18 mouse cellular contexts compared by ENCODE assay signal in the genomic region with DNA sequence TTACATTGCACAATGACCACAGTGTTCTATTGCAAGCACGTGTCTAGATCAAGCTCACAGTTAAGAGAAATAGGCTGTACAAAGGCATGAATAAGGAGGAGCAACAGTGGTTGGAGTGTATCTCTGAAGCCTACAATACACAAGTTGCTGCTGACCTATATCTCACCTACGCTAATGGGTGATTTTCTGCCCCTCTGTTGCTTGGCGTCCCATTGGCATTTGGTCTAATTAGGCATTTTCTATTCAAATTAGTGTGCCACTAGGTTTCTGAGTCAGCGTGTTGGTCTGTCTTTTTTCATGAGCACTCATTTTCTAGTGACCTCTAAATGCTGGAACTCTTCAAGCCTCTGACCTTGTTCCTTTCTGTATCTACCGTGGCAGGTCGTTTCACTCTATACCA.
"Had no signal": no experiment of that assay in that cellular context is flagged by ENCODE, and none has a peak within 500 bp of the region (broad histone marks: within the 10 kb centered on the region; RNA-seq: fewer than 3 reads in every experiment).

No protein-coding gene starts in this region.

- H3K9ac ChIP-seq: limb, embryonic 12.5 days; liver, embryonic 13.5 days; liver, postnatal 0 days; lung, embryonic 15.5 days; midbrain, embryonic 12.5 days; neural tube, embryonic 15.5 days had no signal

- H3K4me1 ChIP-seq: limb, embryonic 12.5 days; liver, embryonic 13.5 days; lung, embryonic 15.5 days; megakaryocyte, embryonic 14.5 days; midbrain, embryonic 12.5 days had no signal

- H3K27me3 ChIP-seq: limb, embryonic 12.5 days; liver, embryonic 13.5 days; lung, embryonic 15.5 days; megakaryocyte, embryonic 14.5 days; midbrain, embryonic 12.5 days; neural tube, embryonic 15.5 days had no signal

- H3K9me3 ChIP-seq: limb, embryonic 12.5 days; liver, embryonic 13.5 days; lung, embryonic 15.5 days; megakaryocyte, embryonic 14.5 days; midbrain, embryonic 12.5 days; neural tube, embryonic 15.5 days had no signal

- H3K27ac ChIP-seq: limb, embryonic 12.5 days; liver, embryonic 13.5 days; lung, embryonic 15.5 days; macrophage; midbrain, embryonic 12.5 days; neural tube, embryonic 15.5 days had no signal

- H3K4me3 ChIP-seq: limb, embryonic 12.5 days; liver, embryonic 13.5 days; lung, embryonic 15.5 days; megakaryocyte, embryonic 14.5 days; midbrain, embryonic 12.5 days; myocyte; neural tube, embryonic 15.5 days had no signal

- H3K36me3 ChIP-seq: limb, embryonic 12.5 days; liver, embryonic 13.5 days; lung, embryonic 15.5 days; midbrain, embryonic 12.5 days; neural tube, embryonic 15.5 days had no signal

- DNase-seq: kidney, postnatal 14 days; layer of hippocampus, postnatal 36 days; liver; liver, embryonic 13.5 days; liver, postnatal 0 days; lung, postnatal 14 days; right cerebral cortex, postnatal 4 days; spleen, adult 18-20 months; thymus, adult 18-20 months; thymus, postnatal 14 days had no signal

- H3K4me2 ChIP-seq: limb, embryonic 12.5 days; liver, embryonic 13.5 days; lung, embryonic 15.5 days; midbrain, embryonic 12.5 days; neural tube, embryonic 15.5 days had no signal

- ATAC-seq: liver, postnatal 0 days; midbrain, embryonic 16.5 days had no signal
